Mouse (Mus musculus) monocyte, adult 2 months (primary cell): ENCODE results near the gene Defb25.
A peak's percentile ranks its signal among the peaks of the same experiment; 100 is the strongest.
"Not testable (repeated sequence)": the region's sequence is repeated elsewhere in the genome, so short reads cannot be mapped to it uniquely, and the experiment has no call there.

Source experiments
- DNase-seq, 2 experiments: peaks; one replicate each; pipeline ENCODE4 v3.0.0; 2022; ENCODE audit warnings: low spot score in 2 of 2, low read depth in 1 of 2

Defb25 gene

DNA sequence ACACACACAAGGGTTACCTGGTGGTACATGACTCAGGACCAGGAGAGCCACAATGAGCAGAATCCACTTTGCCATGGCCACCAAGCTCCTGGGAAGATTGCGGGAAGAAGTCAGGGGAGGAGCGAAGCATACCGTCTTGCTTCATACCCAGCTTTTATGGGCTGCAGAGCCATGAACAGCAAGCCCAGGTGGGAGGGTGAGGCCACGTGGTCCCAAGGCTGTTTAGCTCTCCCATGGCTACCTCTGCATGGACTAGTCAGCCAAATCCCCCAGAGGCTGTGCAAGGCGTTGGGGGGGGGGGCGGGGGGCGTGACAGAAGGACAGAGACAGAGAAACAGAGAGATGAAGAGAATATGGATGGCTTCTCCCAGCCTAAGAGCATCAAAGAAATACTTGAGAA is at the start of gene Defb25:
TSS of gene Defb25 (minus strand) at position 101 of the 400 bp plus-strand sequence.
- no peak for DNase-seq

DNA sequence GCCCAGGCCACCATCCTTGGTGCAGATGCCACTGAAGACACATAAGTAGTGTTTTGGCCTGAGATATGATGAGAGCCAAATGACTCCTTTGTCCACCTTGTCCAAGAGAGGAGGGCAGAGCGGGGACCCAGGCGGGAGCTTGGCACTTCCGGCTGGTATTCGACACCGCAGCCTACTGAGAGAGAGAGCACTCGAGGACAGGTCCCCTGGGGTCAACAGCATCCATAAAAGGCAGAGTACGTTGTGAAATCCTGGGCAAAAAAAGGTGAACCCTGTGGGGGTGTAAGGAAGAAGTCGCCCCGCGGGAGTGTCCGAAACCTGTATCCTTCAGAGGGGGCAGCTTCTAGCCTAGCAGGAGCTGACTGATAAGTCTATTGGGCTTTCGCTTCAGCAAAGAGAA is 49.3 kb upstream of the Defb25 start:
- no peak for DNase-seq

DNA sequence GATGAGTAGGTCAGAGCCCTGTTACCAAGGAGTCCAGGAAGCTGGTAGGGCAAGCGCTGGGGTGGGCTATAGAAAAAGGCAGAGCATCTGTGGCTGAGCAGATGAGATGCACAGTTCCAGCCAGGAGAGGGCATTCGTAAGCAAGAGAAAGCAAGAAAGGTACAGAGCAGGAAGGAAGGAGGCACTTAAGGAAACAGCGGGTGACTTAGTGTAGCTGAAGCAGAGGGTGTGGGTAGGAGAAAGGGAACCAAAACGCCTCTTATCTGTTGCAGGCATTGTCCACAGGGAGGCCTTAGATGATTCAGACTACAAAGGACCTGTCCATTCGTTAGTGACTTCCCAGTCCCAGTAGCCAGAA is 48.8 kb upstream of the Defb25 start:
- DNase-seq, result no peak

DNA sequence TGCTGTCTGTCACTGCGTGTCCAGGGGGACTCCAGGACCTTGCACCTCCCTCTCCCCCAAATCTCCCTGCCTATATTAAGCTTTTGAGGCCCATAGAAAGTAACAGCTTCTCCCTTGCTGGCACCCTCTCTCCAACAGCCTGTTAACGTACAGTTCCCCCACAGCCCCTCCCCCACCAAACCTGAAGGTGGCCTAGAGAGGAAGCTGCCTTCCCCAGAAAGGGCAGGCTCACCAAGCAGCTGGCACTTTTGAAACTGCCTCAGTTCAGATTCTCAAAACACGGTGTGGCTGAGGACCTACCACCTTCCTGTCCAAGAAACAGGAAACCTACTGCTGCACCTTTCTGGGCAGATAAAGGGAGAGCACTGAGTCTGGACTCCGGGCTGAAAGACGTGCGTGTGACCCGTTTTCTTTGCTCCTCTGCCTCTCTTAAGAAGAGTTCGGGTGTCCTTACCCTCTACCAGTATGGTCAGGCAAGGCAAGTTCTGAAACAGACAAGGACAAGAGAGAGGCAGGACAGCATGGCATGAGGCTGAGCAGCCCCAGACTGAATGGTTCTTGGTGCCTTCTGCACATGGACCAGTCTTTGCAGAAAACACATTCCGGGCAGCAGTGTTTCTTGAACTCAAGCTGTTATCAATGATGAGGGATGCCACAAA is 48.3 kb upstream of the Defb25 start:
- peak in 1 of 2 experiments; percentile 39 for DNase-seq

DNA sequence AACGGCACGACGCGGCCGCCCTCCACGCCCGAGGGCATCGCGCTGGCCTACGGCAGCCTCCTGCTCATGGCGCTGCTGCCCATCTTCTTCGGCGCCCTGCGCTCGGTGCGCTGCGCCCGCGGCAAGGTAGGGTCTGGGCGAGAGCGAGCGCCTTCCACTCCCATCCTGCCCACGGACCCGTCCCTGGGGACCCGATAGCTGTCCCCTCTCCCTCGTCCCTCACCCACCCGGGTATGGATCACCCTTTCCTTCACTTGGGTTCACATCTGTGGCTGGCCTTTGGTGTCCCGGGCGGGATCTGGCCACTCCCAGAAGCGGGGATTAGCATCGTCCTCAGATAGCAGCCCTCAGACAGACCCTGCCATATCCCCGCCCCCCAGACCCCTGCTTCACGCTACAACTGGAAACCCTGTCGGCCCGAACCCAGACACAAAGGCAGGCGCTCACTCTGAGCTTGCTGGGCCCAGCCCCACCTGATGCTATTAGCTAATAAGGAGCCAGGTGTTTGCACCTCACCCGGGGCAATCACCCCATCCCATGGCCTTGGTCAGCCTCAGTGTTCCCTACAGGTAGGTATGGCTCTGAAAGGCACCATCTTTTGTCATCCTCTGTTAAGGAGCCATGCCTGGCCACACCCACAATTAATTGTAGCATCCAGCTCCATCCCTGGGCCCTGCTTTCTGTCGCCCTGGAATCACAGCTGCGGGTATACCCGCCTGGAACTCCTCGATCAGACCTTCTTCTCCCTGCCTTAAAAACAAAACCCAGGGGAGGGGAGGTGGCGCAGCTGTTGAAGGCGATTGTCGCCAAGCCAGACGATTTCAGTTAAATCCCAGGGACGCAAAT is 47.0 kb upstream of the Defb25 start:
- no peak for DNase-seq

DNA sequence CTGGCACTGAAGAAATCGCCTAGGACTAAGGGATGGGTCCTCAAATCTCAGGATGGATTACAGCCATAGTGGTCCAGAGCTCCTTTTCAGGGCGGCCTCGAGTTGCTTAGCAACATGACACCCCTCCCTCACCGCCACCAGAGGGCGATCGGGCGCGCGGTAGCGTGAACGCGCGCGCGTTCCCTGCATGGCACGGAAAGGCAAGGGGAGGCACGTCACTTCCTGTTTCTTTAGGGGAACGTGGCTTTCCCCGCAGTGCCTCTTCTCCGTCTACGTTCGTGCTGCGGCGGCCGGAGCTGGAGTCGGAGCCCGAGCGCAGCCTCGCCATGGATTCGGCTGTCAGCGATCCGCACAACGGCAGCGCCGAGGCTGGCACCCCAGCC is 46.4 kb upstream of the Defb25 start, which contains the start of gene H13:
TSS of gene H13 (plus strand) at position 206 of the 383 bp plus-strand sequence.
- peak; percentile 76 to 87 for DNase-seq

DNA sequence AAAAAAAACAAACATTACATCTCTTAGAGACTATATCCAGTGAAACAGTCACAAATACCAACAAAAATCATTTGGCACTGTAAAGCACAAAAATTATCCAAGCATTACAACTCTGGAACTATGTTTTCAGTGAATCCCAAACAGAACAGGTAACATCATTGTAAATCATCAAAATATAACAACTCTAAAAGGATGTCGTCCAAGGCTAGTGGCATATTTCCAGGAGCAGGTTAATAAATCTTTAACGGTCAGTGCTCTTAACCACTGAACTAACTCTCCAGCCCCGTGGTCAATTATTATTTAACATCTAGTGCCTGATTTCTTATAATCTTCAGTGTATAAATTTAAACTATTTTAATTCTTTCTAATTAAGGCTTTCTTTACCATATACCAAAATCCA is 43.3 kb upstream of the Defb25 start:
- not testable (repeated sequence) for DNase-seq

DNA sequence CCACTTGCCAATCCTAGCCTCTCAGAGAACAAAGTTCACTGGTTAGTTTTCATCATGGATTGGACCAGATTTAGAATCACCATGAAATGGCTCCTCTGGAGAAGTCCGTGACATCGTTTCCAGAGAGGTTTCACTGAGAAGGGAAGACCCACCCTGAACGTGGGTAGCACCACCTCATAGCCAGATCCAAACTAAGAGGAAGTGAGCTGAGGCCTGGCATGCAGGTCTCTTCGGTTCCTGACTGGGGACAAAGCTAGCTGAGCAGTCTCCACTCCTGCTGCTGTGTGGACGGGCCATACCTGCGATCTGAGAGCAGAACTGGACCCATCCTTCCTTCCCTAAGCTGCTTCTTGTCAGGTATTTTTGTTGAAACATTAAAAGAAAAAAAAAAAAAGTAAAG is 38.3 kb upstream of the Defb25 start:
- peak in 1 of 2 experiments; percentile 45 for DNase-seq

DNA sequence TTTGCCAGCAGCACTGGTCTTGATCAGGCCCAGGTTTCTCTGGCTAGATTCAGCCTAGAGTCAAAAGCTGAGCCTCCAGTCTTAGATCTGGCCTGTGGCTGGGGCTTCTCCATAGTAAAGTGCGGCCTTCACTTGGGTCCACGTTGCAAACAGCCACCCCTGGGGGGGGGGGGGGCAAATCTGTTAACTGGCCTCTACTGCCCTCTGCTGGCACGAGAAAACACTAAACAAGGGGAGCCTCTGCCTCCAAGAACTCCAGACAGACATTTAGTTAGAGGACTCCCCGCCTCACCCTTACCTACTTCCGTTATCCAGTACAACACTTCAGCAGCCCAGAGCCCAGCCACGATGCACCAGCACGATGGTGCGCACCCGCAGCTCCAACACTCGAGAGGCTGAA is 34.5 kb upstream of the Defb25 start:
- DNase-seq, result no peak

DNA sequence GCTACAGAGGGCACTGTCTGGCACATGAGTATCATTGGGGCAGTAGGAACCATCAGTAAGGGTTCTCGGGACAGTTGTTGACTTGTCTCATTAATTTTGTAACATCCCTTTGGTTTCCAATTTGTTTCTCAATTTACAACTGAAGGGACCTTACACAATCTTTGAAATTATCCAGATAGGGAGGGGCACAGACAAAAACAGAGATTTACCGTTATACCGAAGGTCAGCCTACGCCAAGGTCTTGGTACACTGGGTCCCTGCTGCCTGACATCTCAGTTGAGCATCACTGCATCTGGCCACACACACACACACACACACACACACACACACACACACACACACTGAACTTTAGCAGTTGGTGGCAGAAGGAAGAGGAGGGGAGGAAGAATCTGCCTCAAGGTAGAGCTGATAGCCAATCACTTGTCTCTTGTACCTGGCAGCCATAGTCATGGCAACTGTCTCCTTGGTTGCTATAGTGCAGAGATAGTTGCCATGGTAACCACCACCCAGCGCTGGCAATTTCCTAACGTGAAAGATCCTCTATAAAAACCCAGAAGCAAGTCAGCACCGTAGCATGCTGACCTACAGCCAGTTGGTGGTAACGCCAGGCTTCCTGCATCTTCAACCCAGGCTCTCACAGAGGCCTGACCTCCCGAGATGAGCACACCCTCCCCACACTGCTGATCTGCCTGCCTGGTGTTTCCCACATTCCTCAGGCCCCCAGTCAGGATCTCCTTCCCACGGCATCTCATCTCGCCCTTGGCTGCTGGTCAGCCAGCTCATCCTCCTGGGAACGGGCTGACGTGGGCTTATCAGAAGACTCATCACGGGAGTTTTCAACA is 31.2 kb upstream of the Defb25 start:
- DNase-seq, result no peak

DNA sequence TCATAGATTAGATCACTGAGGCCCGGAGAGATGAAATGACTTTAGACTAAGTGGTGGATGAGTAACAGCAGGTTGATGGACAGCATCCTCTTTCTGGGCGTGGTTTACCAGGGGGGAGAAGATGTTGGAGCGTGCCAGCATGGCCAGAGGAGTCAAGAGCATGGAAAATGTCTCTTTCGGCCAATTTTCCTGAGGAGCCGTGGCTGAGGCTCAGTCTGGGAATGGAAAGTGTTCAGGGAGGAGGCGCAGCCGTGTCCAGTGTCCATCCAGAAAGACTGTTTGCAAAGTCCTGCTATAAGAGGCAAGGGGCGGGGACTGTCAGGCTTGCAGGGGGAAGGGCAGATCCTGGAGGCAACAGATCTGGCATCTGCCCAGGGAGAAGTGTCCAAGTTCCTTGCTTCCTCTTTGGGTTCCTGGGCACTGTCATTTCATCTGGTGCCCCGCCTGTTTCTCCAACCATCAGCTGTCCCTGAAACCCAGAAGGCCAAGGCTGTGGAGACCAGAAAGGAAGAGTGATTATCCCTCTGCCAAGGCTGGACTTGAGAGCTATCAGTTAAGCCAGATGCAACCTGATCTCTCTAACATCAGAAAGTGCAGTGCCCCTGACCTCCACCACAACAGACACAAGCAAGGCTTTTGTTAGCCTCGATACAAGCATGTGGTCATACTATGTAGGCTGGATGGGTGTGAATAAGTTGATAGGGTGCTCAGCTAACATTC is 30.2 kb upstream of the Defb25 start:
- peak; percentile 40 to 55 for DNase-seq

DNA sequence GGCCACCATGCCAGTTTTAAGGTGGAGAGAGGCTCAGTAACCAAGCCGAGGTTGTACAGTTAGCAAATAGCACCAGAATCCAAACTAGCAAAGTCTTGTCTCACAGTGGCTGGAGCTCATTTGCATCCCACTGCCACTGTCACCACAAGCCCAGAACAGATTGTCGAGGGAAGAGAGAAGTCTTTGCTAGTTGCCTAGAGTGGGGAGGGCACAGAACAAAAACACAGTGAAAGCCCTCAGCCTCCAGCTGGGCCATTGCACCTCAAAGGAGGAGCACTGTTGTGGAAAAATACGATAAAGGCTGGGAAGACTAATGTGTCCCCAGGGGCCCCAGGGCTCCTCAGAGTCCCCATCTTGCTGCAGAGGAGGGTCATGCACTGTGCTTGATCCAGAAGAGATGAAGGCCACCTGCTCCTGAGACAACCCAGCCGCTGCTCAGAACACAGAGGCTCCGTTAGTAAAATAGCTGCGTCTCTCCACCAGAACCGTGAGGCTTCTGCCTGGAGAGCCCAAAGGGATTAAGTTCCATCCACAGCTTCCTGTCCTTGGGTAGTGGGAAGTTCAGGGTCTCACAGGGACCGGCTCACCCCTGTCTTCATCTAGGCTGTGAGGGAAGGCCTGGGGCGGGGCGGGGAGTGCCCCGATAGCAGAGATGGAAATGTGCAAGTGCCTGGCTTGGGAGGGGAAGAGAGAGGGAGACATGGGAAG is 16.7 kb upstream of the Defb25 start:
- no peak for DNase-seq

DNA sequence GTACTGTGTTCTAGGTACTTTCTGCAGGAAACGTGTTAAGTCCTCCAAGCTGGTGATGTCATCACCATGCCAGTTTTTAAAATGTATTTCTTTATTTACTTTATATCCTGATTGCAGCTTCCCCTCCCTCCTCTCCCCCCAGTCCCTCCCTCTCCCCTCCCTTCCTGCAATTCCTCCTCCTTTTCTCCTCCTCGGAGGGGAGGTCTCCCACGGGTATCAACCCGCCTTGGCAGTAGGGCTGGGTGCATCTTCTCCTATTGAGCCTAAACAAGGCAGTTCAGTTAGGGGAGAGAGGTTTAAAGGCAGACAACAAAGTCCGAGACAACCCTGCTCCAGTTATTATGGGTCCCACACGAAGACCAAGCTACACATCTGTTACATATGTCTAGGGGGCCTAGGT is 16.0 kb upstream of the Defb25 start:
- no peak for DNase-seq

DNA sequence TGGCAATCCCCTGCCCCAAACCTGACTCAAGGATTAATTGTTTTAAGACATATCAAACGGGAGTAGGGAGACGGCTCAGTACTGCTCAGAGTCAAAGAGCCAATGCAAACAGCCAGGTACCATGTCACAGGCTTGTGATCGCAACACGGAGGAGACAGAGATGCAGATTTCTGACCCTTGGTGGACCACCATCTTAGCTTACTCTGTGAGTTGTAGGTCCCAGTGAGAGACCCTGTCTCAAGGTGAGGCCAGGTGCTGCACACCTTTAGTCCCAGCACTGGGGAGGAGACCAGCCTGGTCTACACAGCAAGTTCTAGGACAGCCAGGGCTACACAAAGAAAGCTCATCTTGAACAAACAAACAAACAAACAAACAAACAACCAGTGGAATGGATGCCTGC is 14.5 kb upstream of the Defb25 start:
- DNase-seq, result no peak

DNA sequence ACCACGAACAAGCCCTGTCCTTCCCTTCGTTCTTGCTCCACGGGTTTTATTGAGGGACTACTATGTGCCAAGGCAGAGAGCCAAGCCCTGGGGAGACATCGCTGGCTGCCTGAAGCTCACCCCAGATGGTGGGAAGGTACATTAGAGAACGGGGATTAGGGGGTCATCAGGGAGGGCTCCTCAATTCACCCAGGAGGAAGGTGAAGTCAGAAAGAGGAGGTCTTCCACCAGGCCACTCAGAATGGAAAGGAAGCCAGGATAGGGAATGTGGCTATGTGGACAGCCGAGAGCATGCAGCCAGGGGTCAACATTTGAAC is 14.1 kb upstream of the Defb25 start:
- no peak for DNase-seq

DNA sequence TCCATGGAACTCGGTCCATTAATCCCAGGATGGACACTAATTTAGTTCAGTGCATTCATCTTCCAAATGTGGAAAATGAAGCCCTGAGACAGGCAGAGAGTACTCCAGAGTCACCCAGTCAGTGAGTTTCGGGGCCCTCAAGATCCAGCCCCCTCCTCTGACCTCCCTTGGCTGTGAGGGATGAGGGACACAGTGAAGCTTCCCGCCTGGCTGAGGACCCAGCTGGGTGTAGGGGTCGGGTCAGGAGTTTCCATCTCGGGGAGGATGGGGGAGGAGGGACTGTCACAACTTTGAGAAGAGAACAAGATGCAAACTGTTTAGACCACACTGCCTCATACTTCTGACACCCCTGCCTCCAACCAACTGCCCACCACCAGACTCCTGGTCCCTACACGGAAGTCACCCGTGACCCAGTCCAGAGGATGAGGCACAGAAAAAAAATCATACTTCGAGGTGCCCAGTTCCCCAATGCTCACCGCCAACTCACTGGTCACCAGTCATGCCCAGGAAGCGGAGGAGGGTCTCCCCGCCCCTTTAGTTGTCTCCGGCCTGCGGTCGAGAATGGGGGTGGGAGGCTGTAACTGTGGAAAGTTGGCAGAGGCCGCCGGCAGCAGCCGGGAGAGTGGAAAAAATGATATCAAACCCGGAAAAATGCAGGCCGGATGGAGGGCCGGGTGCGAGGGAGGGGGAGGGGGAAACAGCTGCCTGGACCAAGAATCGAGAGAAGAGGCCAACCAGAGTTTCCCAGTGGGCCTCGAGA is 13.6 kb upstream of the Defb25 start:
- DNase-seq, result no peak

DNA sequence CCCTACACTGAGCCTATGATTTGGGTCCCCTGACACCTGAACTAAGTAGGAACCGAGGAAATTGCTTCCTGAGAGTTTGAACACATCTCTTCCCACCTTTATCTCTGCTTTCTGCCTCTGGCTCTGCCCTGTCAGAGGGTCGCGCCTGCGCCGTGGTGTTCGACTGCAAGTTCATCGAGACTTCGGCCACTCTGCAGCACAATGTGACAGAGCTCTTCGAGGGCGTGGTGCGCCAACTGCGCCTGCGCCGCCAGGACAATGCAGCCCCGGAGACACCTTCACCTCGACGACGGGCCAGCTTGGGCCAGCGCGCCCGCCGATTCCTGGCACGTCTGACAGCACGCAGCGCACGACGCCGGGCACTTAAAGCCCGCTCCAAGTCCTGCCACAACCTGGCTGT is 11.5 kb upstream of the Defb25 start:
- DNase-seq, result no peak

DNA sequence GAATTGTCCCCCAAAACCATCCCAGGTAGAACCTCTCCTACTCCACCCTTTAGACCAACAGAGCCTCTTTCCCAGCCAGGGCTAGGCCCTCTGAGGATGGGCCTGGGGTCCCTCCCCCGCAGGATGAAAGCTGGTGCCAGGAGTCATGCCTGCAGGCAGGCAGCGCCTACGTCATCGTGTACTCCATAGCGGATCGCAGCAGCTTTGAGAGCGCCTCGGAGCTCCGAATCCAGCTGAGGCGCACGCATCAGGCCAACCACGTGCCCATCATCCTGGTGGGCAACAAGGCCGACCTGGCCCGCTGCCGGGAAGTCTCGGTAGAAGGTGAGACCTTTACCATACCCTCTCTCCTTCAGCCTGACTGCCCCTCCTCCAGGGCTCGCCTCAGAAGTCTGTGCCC is 10.5 kb upstream of the Defb25 start:
- DNase-seq, result no peak

DNA sequence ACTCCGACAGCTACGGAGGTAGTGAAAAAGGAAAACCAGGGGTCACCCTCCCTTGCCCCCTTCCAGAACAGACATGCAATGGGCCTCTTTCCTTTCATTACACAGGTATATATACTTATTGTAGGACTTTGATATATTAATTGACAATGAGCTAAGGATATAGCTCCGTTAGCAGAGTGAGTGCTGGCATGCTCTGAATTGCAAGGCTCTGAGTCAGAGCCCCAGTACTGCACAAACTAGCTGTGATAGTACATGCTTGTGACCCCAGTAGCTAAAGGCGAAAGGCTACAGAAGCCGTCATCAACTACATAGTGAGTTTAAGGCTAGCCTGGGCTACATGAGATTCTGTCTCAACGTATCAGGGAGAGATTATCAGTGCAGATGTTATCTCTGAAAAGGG is 7.1 kb upstream of the Defb25 start:
- DNase-seq, result no peak

DNA sequence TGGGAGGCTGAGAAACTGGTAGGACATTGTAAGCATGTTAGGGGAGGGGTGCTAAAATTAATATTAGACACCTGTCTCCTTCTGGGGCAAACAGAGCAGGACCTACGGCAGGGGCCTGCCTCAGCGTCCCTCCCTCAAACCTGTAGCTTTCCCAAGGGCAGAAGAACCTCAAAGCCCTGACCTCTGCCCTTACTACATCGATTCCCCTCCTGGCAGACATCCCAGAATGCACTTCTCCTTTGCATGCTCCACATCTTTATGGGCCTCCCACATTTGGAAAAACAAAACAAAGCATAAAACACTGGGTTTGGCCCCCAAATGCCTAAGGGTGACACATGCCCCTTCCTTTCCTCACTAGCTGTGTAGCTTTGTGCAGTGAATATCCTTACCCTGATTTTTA is 6.4 kb upstream of the Defb25 start:
- no peak for DNase-seq
